Mouse (Mus musculus): ENCODE measurements around the gene Kif16b.
A peak's percentile ranks its signal among the peaks of the same experiment; 100 is the strongest.

Gene Kif16b

GRCm38 (mm10) chr2:142874562-142874961 is 26.8 kb downstream of the Kif16b start:
- DNase-seq (ENCODE audit: low spot score), result no peak

GRCm38 (mm10) chr2:142870055-142870454 is 31.3 kb downstream of the Kif16b start:
- DNase-seq (ENCODE audit: low spot score), result no peak

DNA sequence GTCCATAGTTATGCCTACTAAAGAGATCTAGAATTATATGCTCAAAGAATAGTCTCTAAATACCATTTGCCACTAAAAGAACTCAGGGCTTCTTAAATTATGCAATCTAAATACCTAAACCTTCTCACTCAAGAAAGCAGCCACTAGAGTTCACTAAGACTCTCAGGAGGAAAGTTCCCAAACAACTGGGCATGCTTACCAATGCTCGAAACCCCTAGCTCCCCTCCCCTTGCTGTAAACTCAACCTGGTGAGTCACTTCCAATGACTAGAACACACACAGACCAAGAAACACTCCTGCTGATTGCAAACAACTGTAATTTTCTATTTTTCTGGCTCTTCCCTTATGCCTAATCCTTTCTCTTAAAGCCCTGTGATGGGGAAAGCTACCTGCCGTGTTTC is 33.9 kb downstream of the Kif16b start:
- no peak for DNase-seq (ENCODE audit: low spot score)

- no peak for DNase-seq (ENCODE audit: low spot score)
These were observed 40.3 kb downstream of the Kif16b start for GRCm38 (mm10) chr2:142860994-142861393.

DNA sequence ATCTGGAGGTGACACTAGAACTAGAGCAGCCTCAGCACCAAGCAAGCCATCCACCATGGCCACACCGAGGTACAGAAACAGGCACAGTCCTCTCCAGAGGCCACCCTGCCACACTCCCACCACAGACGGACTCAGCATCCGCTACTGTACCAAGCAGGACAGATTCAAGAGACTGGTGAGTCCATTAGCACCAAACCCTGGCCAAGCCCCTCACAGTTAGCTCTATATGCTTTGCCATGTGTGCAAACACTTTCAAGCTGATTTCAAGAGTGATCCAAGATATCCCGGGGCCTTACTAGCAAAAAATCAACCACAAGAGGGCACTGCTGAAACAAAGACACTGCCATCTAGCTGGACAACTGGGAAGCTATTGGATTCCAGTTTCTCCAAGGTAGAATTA is 41.9 kb downstream of the Kif16b start:
- DNase-seq (ENCODE audit: low spot score), result peak; percentile 19

- DNase-seq (ENCODE audit: low spot score), result no peak
These were observed 62.6 kb downstream of the Kif16b start for GRCm38 (mm10) chr2:142838775-142839174.

- DNase-seq (ENCODE audit: low spot score), result no peak
These were observed 63.2 kb downstream of the Kif16b start for GRCm38 (mm10) chr2:142838118-142838517.

- DNase-seq (ENCODE audit: low spot score), result no peak
These were observed 66.6 kb downstream of the Kif16b start for GRCm38 (mm10) chr2:142834751-142835150.

GRCm38 (mm10) chr2:142832617-142833422 is 68.5 kb downstream of the Kif16b start:
- no peak for DNase-seq (ENCODE audit: low spot score)

- DNase-seq (ENCODE audit: low spot score), result peak; percentile 37
These were observed 88.3 kb downstream of the Kif16b start for GRCm38 (mm10) chr2:142813033-142813432.

GRCm38 (mm10) chr2:142803760-142804448 is 97.4 kb downstream of the Kif16b start:
- no peak for DNase-seq (ENCODE audit: low spot score)

GRCm38 (mm10) chr2:142797310-142797709 is 104.0 kb downstream of the Kif16b start:
- DNase-seq (ENCODE audit: low spot score), result no peak

DNA sequence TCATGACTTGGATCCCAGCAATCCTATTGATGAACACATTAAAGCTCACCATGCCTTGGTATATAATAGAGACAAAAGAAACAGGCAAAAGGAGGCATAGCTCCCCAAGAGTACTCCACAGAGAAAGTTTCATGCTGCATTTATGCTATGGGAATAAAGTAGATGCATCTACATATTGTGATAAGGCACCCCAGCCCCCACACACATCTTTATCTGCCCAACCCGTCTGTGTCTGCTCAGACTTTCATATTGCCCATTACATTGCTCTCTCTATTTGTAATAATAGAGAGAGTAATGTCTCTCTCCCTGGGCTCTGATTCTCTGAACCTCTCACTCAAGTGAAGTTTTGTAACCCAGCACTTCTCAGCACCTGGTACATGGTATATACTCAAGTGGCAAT is 126.0 kb downstream of the Kif16b start:
- DNase-seq (ENCODE audit: low spot score), result peak; percentile 26

- no peak for DNase-seq (ENCODE audit: low spot score)
These were observed 126.6 kb downstream of the Kif16b start for GRCm38 (mm10) chr2:142774752-142775151.

- no peak for DNase-seq (ENCODE audit: low spot score)
These were observed 131.6 kb downstream of the Kif16b start for GRCm38 (mm10) chr2:142769647-142770121.

DNA sequence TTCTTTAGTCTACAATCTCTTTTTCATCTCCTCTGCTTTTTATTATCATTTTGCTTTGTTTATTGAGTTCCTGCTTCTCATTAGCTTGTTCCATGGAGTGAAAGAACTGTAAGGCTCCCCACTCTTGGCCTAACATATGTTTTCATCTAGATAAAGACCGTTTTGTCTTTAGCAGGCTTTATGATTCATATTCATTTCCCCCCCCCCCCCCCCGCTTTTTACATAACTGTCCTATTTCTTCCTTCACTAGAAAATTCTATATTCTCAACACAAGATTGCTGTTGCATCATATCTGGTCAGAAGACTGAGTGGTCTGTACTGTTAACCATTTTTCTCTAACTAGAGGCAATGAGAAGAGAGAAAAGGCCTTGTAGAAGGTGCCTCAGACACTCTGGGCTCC is 137.1 kb downstream of the Kif16b start:
- DNase-seq (ENCODE audit: low spot score), result no peak

DNA sequence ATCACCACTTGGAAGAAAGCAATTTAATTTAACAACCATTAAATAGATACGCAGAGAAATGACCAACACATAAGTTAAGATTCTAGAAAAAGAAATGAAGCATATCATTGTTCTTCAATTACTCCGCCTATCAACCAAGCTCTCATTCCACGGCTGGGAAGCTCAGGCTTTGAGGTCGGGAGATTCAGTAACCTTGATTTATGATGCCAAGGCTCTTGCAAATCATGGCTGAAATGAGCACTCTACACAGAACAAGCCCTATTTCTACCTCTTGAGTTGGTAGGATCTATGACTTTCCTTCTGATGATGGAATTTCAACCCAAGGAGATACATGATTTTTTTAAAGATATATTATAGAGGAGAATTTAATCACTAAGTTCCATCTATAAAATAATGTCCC is 140.5 kb downstream of the Kif16b start:
- no peak for DNase-seq (ENCODE audit: low spot score)

DNA sequence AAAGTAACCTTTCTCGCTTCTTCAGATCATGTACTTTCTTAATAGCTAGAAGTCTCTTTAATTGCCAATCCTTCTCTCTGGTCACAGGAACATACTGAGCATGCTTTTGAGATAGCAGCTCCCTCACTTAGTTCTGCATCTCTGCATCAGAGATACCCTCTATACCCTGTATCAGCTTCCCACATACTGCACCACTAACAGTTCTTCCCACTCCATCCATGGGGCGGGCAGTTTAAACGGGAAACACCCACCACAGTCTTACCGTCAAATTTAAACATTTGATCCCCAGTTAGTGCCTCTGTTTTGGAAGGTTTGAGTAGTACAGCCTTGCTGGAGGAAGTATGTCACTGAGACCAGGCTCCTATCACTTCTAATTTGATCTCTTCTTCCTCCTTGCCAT is 142.1 kb downstream of the Kif16b start:
- DNase-seq (ENCODE audit: low spot score), result no peak

GRCm38 (mm10) chr2:142758091-142758765 is 143.1 kb downstream of the Kif16b start:
- no peak for DNase-seq (ENCODE audit: low spot score)

DNA sequence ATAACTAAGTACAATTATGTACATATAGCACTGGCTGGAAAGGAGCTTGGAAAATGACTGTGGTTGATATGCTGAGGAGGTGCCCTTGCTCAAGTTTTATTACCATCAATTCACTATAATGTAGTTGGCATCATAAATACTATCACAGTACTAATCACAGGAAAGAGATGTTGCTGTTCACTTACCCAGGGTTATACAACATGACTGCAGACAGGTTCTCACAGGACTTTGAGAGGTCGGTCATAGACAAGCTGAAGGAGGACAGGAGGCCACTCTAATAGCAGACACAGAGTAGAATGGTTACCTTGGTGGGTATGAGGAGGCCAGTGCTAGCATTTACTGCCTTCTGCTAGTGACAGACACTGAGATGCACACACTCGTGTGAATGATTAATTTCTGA is 162.0 kb downstream of the Kif16b start:
- no peak for DNase-seq (ENCODE audit: low spot score)

GRCm38 (mm10) chr2:142738488-142738887 is 162.8 kb downstream of the Kif16b start:
- no peak for DNase-seq (ENCODE audit: low spot score)

GRCm38 (mm10) chr2:142735691-142736090 is 165.6 kb downstream of the Kif16b start:
- no peak for DNase-seq (ENCODE audit: low spot score)

GRCm38 (mm10) chr2:142734046-142734445 is 167.3 kb downstream of the Kif16b start:
- DNase-seq (ENCODE audit: low spot score), result no peak

Measured in c-Kit-positive CD71-positive TER-119-positive erythroid progenitor cells, embryonic 14.5 days (primary cell).